Mouse (Mus musculus) intestine, postnatal 0 days (tissue): Measurements from ENCODE around the gene Gpn1. TPM values are rescaled to one million over a fixed set of nuclear protein-coding genes. Genes with fewer than 3 reads are reported as not detected.
A peak's percentile ranks its signal among the peaks of the same experiment; 100 is the strongest.

Experiments
- ATAC-seq: fragments of 200-750 bp; cut with Nextera tagmentation; 2 replicates; pipeline ENCODE4 v1.8.0; 2017; ENCODE audit warnings: mild to moderate bottlenecking, moderate TSS enrichment, moderate library complexity
- H3K27ac ChIP-seq: fragments of 300-500 bp; sonication (generic); 2 replicates; pipeline ENCODE4 v1.5.1; 2014; ENCODE audit warnings: mild to moderate bottlenecking, low read depth, low read length, moderate library complexity
- H3K27me3 ChIP-seq: fragments of 300-500 bp; sonication (generic); replicated peaks from 2 replicates; pipeline ENCODE4 v1.6.1; 2014; ENCODE audit warnings: low read length, mixed read lengths; ENCODE audit not compliant: control insufficient read depth, insufficient read depth
- H3K36me3 ChIP-seq: fragments of 300-500 bp; sonication (generic); 2 replicates; pipeline ENCODE4 v1.6.1; 2014; ENCODE audit warnings: mild to moderate bottlenecking, moderate library complexity; ENCODE audit not compliant: control insufficient read depth, insufficient read depth
- H3K4me1 ChIP-seq: fragments of 300-500 bp; sonication (generic); replicated peaks from 2 replicates; pipeline ENCODE4 v1.6.1; 2014; ENCODE audit warnings: antibody characterized with exemption, low read length, mixed read lengths; ENCODE audit not compliant: control insufficient read depth, insufficient read depth
- H3K4me2 ChIP-seq: fragments of 300-500 bp; sonication (generic); replicated peaks from 2 replicates; pipeline ENCODE4 v1.6.1; 2014; ENCODE audit warnings: low read depth, mild to moderate bottlenecking, moderate library complexity
- H3K4me3 ChIP-seq: fragments of 300-500 bp; sonication (generic); 2 replicates; pipeline ENCODE4 v1.5.1; 2014; ENCODE audit warnings: low read depth, low read length
- H3K9ac ChIP-seq: fragments of 300-500 bp; sonication (generic); 2 replicates; pipeline ENCODE4 v1.6.1; 2014; ENCODE audit warnings: mild to moderate bottlenecking, low read depth, low read length
- H3K9me3 ChIP-seq: fragments of 300-500 bp; sonication (generic); 2 replicates; pipeline ENCODE4 v1.6.1; 2016; ENCODE audit warnings: mixed run types; ENCODE audit not compliant: control insufficient read depth
- CTCF ChIP-seq: sonication (generic); IDR thresholded peaks from 2 replicates; pipeline ENCODE4 v1.5.1; 2016; ENCODE audit warnings: low read depth, mild to moderate bottlenecking, control low read depth, antibody characterized with exemption, moderate library complexity
- WGBS: fragments of 180-500 bp; shearing (Covaris S2); extraction: QIAGEN DNeasy Blood & Tissue Kit; methylation state at CpG from one replicate; pipeline ENCODE4 v1.1.7; 2014; 5-methylcytosine and 5-hydroxymethylcytosine counted together
- polyA plus RNA-seq: library from polyadenylated mRNA; unstranded; fragments of >200 nt; fragmentation: Nextera tagmentation; extraction: Ambion mirVana; gene quantifications from 2 replicates; pipeline ENCODE4 v1.2.1, GENCODE M21; 2015

The Gpn1 gene
- polyA plus RNA-seq, 1 experiment from 2014 or later: 14.1 TPM

DNA sequence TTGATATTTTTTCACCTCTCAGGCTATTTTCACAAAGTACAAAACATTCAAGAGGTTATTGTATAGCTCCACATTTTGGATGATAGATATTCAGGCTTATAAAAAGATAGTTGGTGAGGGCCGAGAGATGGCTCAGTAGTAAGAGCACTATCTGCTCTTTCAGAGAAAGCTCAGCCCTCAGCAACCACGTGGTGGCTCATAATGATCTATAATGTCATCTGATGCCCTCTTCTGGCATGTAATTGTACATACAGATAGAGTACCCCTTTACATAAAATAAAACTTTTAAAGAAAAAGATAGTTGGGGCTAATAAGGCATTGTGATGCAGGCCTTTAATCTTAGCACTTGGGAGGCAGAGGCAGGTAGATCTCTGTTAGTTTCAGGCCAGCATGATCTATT, 34.0 kb downstream of the Gpn1 start:
- WGBS: 33% methylated on average over 2 of the region's 2 CpGs
- Histone ChIP-seq H3K27ac (no peak overlapping the region), H3K36me3 (peaks cover 39% of the 10 kb centered on the region), H3K27me3 (no peaks in the 10 kb centered on the region), H3K4me1 (peaks cover 9% of the 10 kb centered on the region; the same call in 1 of the 2 replicates), H3K9ac (no peak overlapping the region), H3K4me2 (no peak overlapping the region), H3K9me3 (no peaks in the 10 kb centered on the region), H3K4me3 (no peak overlapping the region)
- ATAC-seq: no peak
- peak; percentile 18; the same call in 1 of the 2 replicates for TF ChIP-seq CTCF

DNA sequence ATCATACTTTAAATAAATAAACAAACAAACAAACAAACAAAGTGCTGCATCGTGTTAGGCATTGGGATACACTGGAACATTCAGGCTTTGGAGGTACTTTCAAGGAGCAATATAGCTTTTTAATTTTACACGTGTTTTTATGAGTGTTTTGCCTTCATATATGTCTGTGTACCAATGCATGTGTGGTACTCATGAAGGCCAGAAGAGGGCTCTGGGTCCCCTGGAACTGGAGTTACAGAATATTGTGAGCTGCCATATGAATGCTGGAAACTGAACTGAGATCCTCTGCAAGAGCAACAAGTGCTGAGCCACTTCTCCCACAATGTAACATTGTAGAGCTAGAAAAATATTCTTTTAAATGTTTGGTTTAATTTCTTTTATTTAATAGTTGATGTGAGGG, 40.7 kb downstream of the Gpn1 start:
- Histone ChIP-seq H3K9me3 (no peaks in the 10 kb centered on the region), H3K4me2 (no peak overlapping the region), H3K36me3 (peaks cover 71% of the 10 kb centered on the region), H3K9ac (no peak overlapping the region), H3K27me3 (no peaks in the 10 kb centered on the region), H3K4me3 (no peak overlapping the region), H3K27ac (no peak overlapping the region), H3K4me1 (no peaks in the 10 kb centered on the region)
- WGBS: 94% methylated on average over 2 of the region's 2 CpGs
- TF ChIP-seq CTCF: peak; percentile 16; the same call in 1 of the 2 replicates
- no peak for ATAC-seq

DNA sequence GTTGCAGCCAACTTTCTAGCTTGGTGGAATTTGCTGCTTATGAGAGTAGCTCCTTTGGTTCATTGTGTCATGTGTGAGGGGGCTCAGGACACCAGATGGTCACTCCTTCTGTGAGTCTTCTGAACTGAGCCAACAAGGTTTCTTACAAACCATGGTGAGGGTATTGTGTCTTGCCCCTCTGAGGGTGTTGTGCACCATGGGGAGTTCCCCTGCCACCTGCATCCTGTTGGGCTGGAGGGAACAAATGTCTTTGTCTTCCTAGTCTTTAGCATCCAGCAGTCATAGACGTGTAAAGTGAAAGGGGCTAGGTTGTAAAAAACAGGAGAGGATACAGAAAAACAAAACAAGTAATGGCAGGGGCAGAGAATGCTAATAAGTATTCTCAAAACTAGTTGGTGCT, 64.9 kb downstream of the Gpn1 start:
- WGBS: 48% methylated on average over 1 of the region's 1 CpGs

DNA sequence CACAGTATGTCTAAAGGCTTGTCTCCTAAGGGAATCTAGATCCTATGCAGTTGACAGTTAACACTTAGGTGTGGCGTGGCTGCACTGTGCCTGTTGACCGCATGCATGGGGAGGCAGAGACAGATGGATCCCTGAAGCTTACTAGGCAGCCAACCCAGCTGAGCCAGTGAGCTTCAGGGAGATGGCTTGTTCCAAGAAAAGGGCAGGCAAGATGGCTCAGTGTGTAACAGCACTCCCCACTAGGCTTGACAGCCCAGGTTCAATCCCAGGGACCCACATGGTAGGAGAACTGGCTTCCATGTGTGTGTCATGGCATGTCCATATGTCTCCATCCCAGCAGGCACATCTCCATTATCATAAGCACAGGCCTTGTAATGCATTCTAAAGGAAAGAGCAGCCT, 65.8 kb downstream of the Gpn1 start:
- Histone ChIP-seq H3K9ac (no peak overlapping the region), H3K4me1 (no peaks in the 10 kb centered on the region; the same call in 1 of the 2 replicates), H3K9me3 (no peaks in the 10 kb centered on the region), H3K27me3 (no peaks in the 10 kb centered on the region), H3K36me3 (peaks cover 30% of the 10 kb centered on the region), H3K4me2 (no peak overlapping the region), H3K27ac (no peak overlapping the region), H3K4me3 (no peak overlapping the region)
- ATAC-seq: no peak
- TF ChIP-seq CTCF: no peak
- 91% methylated on average over 2 of the region's 2 CpGs for WGBS

More for the DNA sequence above, 64.9 kb downstream of the Gpn1 start:
- TF ChIP-seq CTCF: no peak
- Histone ChIP-seq H3K27me3 (no peaks in the 10 kb centered on the region), H3K4me3 (no peak overlapping the region), H3K27ac (no peak overlapping the region), H3K9me3 (no peaks in the 10 kb centered on the region), H3K36me3 (peaks cover 36% of the 10 kb centered on the region), H3K4me1 (no peaks in the 10 kb centered on the region; the same call in 1 of the 2 replicates), H3K4me2 (no peak overlapping the region), H3K9ac (no peak overlapping the region)
- ATAC-seq: no peak

DNA sequence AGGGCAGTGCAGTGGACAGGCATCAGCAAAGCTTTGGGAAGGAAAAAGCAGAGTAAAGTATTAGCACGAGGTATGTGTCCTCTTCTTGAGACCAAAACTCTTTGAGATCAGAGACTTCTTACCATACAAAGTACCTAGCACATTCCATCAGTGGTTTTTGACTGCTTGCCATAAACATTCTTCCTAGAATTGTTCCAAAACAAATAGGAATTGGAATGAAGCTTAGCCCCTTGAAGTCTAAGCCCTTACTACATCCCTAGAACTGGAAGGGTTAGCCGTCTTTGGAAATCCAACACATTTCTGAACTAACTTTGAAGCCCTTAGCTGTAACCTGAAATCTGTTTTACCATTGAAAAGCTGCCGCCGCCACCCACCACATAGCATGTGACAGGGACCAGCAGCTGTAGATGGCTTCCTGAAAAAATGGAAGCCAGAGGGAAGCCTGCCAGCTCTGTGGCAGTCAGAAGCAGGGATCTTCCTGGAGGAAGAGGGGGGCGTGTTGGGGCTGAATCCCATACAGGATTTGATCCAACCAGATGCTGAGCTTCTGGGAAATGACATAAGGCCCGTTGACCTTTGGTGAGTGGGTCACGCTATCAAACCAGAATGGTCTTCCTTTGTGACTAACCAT, 67.6 kb downstream of the Gpn1 start:
- ATAC-seq: no peak
- Histone ChIP-seq H3K27me3 (no peaks in the 10 kb centered on the region), H3K4me1 (no peaks in the 10 kb centered on the region; the same call in 1 of the 2 replicates), H3K4me2 (no peak overlapping the region), H3K36me3 (peaks cover 18% of the 10 kb centered on the region), H3K27ac (no peak overlapping the region), H3K9me3 (no peaks in the 10 kb centered on the region), H3K9ac (no peak overlapping the region), H3K4me3 (no peak overlapping the region)
- WGBS: 70% methylated on average over 7 of the region's 7 CpGs
- TF ChIP-seq CTCF: no peak

Other genes with a start within 250 kb of the Gpn1 start
- gene Krtcap3, start 243.1 kb upstream of the Gpn1 start, polyA plus RNA-seq: 105 and 108 TPM in 2 replicates
- gene Ift172, start 203.6 kb upstream of the Gpn1 start, polyA plus RNA-seq: 28.3 and 30.4 TPM in 2 replicates
- gene Fndc4, start 198.7 kb upstream of the Gpn1 start, polyA plus RNA-seq: 6.2 and 7.2 TPM in 2 replicates
- gene Gckr, start 197.3 kb upstream of the Gpn1 start, polyA plus RNA-seq: 0.10 TPM in 1 of 2 replicates, not detected in the other
- 9.3 and 10.2 TPM in 2 replicates for gene Zfp512, start 42.3 kb upstream of the Gpn1 start, polyA plus RNA-seq
- not detected in 2 replicates for gene 4930548H24Rik, start 9.0 kb upstream of the Gpn1 start, polyA plus RNA-seq
- 13.6 and 15.5 TPM in 2 replicates for gene Slc4a1ap, start 32.3 kb downstream of the Gpn1 start, polyA plus RNA-seq
- 7.3 and 8.1 TPM in 2 replicates for gene Supt7l, start 33.1 kb downstream of the Gpn1 start, polyA plus RNA-seq
- 337 and 357 TPM in 2 replicates for gene Mrpl33, start 102.2 kb downstream of the Gpn1 start, polyA plus RNA-seq
- gene Rbks, start 202.9 kb downstream of the Gpn1 start, polyA plus RNA-seq: 20.7 and 22.3 TPM in 2 replicates
- gene Babam2, start 202.9 kb downstream of the Gpn1 start, polyA plus RNA-seq: 51.9 and 53.8 TPM in 2 replicates